Mouse (Mus musculus): Measurements from ENCODE around the gene Tbc1d7.

Gene Tbc1d7

GRCm38 (mm10) chr13:43193932-43194331 is 22.6 kb upstream of the Tbc1d7 start:
- no peak for DNase-seq (ENCODE audit: low spot score in 2 of 2)

DNA sequence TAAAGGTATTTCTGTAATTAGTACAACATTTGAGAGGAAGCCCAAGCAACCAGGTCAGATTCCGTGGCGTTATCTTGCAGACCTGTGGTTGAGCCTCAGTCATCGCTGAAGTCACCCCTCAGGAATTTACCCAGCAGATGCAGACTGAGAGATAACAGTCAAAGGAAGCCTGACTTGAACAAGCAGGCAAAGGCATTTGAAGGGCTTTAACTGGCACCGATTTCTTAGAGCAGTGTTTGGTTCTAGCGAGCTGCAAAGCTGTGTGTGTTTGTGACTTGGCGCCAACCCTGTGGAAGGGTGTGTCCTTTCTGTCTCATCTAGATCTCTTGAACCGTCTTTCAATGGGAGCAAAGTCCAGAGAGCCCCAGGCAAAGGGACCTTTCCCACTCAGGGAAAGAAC is 22.0 kb upstream of the Tbc1d7 start:
- no peak for DNase-seq (ENCODE audit: low spot score in 2 of 2)

- no peak for DNase-seq (ENCODE audit: low spot score in 2 of 2)
Observed at GRCm38 (mm10) chr13:43191741-43192192, 20.5 kb upstream of the Tbc1d7 start.

DNA sequence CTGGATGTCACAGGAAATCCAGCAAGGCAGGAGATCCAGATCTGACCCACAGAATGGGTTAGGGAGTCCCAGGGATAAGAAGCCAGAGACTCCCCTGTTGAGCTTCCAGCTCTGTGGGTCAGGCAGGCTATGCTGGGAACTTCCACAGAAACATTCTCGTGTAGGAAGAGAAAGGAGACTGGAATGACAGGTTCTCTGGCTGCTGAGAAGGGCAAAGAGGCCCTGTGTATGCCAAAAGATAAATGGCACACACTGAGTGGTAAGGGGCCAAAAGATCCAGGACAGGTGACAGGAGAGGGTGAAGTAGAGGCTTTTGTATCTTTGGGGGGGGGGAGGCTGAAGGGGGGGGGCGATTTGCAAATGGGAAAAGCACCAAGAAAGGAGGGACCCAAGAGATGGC is 20.0 kb upstream of the Tbc1d7 start:
- no peak for DNase-seq (ENCODE audit: low spot score in 2 of 2)

DNA sequence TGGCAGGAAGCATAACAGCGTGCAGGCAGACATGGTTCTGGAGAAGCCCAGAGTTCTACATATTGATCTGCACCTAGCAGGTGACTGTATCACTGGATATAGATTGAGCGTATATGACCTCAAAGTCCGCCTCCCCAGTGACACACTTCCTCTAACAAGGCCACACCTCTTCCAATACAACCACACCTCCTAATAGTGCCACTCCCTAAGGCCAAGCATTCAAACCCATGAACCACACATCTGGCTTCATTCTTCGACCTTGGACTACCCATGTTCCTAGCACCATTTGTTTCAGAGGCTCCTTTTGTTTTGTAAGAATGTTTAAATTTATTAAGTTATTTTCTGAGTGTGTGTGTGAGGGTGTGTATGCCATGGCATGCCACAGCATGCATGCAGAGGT is 16.4 kb upstream of the Tbc1d7 start:
- no peak for DNase-seq (ENCODE audit: low spot score in 2 of 2)

GRCm38 (mm10) chr13:43183248-43184055 is 12.2 kb upstream of the Tbc1d7 start:
- DNase-seq (ENCODE audit: low spot score in 2 of 2): no peak

DNA sequence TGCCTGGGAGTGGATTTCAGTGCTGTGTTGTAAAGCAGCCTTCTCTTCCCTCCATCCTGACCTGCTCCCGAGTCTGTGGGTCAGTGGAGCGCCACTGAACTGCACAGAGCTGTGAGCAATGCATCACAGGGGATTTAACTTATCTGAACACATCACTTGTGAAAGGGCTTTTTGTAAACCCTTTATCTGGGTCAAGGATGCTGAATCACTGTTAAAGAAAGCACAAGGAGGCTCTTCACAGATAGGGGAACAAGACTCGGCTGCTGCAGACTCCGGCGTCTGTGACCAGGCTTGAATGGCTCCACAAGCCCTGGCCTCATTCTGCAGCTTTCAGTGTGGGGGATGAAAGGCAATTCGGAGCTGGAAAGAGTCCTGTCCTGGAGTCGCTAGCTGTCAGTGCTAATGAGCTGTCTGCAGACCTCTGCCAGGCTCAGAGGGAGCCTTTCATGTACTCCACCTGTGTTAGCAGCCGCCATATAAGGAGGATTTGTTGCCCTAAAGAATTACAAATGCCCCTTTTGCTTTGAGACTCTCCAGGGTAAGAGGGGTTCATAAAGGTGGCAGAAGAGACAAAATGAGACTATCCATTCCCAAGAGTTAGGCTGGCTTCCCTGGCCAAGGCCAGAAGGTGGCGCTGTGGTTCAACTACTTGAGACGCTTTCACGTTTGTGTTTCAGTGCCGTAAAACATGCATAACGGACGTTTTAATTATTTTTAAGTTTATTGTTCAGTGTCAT is 11.3 kb upstream of the Tbc1d7 start:
- peak; percentile 64 to 78 for DNase-seq (ENCODE audit: low spot score in 2 of 2)

- DNase-seq (ENCODE audit: low spot score in 2 of 2): no peak
Observed at GRCm38 (mm10) chr13:43181104-43181503, 9.8 kb upstream of the Tbc1d7 start.

DNA sequence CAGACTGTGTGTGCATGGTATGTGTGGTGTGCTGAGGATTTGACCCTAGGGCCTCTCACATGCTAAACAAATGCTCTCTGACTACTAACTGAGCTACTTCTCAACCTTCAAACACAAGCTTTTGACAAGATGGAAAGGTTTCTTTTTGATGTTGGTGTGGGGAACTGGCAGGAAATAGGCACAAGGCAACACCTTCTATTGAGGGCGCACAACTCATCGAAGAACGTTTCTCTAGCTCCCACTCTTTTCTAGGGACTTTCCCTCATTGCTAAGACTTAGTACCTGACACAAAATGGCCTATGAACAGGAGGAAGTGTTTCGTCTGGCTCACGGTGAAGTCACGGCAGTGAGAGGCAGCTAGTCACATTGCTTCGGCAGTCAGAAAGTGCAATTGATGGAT is 6.0 kb upstream of the Tbc1d7 start:
- peak; percentile 34 to 61 for DNase-seq (ENCODE audit: low spot score in 2 of 2)

DNA sequence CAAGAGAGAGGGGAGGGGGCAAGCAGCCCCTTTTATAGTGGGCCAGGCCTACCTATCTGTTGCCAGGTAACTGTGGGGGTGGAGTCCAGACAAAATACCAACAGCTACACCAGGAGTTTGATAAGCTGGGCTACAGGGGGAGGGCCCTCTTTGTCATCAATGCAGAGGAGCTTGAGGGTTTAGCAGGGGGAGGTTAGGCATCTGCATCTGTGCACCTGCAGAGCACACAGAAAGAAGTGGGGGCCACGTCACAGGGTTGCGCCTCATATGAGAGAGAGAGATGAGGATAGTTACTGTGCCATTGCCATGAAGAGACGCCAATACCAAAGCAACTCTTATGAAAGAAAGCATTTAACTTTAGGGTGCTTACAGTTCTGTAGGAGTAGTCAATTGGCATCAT is 5.4 kb upstream of the Tbc1d7 start:
- no peak for DNase-seq (ENCODE audit: low spot score in 2 of 2)

DNA sequence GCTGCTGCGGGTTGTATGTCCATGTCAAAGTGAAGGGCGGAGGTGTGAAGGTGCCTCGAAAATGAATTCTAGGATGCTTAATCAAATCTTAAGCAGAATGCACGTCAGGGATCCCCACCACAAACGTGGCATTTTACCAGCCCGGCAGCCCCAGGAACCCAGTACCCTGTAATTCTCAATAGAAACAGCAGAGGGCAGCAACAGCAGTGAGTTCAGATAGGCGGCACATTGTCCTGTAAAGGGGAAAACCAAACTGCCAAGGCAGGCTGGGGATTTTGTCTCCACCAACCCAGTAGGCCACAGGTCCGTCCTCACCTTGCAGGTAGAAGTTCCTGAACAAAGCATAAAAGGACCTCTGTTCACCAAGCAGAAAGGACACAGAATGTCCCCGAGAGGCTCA is 2.0 kb upstream of the Tbc1d7 start:
- DNase-seq (ENCODE audit: low spot score in 2 of 2): peak; percentile 83 to 84

DNA sequence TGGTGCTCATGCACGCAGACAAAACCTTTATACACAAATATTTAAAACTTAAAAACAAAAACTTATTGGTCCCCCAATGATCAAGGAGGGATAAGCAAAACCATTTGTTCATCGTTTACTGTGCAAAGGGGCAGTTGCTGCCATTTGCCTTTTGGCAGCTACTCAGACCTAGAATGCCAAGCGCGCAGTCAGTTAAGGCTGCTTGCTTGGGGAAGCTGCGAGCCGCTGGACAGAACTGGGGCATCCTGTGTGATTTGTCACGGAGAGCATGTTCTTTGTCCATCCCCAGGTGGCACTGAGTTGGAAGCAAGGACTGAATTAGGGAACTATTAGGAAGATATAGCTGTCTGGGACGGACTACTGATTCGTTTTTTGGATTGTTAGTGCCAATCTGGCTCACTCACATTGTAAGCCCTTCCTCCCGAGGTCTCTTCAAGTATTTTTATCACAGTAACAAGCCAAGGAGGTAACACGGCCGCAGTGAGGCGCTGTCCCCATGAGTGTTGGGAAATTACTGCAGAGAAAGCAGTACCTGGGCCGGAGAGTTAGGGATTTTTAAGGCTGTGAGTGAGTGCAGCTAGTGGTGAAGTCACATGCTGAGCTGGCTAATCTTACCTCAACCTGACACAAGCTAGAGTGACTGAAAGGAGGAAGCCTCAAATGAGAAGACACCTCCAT is 874 bp upstream of the Tbc1d7 start:
- peak in 1 of 2 experiments; percentile 20 for DNase-seq (ENCODE audit: low spot score in 2 of 2)

GRCm38 (mm10) chr13:43167721-43168120 is 3.6 kb downstream of the Tbc1d7 start:
- DNase-seq (ENCODE audit: low spot score in 2 of 2): no peak

- DNase-seq (ENCODE audit: low spot score in 2 of 2): no peak
Observed at GRCm38 (mm10) chr13:43159429-43159828, 11.9 kb downstream of the Tbc1d7 start.

GRCm38 (mm10) chr13:43158281-43158680 is 13.0 kb downstream of the Tbc1d7 start:
- DNase-seq (ENCODE audit: low spot score in 2 of 2): no peak

- DNase-seq (ENCODE audit: low spot score in 2 of 2): no peak
Observed at GRCm38 (mm10) chr13:43157370-43157769, 13.9 kb downstream of the Tbc1d7 start.

- no peak for DNase-seq (ENCODE audit: low spot score in 2 of 2)
Observed at GRCm38 (mm10) chr13:43152005-43152520, 19.2 kb downstream of the Tbc1d7 start.

GRCm38 (mm10) chr13:43149661-43150060 is 21.6 kb downstream of the Tbc1d7 start:
- DNase-seq (ENCODE audit: low spot score in 2 of 2): no peak

DNA sequence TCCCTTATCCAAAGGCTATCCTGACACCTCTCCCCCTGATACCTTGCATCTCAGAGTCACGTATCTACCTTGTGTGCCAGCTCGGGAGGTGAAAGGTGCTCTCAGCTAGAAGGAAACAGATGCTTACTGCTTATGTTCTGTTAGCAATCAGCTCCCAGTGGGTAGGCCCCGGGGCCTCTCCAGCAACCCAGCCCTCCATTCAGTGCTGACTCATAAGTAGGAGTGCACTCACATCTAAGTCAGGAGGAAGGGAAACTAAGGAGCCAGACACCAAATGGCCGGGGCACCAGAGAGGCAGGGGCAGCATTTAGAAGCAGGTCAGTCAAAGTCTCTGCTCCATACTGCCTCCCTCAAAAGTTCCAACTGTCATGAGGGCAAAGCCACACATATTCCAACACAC is 22.6 kb downstream of the Tbc1d7 start:
- no peak for DNase-seq (ENCODE audit: low spot score in 2 of 2)

- DNase-seq (ENCODE audit: low spot score in 2 of 2): no peak
Observed at GRCm38 (mm10) chr13:43146515-43147258, 24.6 kb downstream of the Tbc1d7 start.

- no peak for DNase-seq (ENCODE audit: low spot score in 2 of 2)
Observed at GRCm38 (mm10) chr13:43144720-43145418, 26.4 kb downstream of the Tbc1d7 start.
